Mouse (Mus musculus) NIH3T3 (cell line): ENCODE data around the gene Slc43a1.
A peak's percentile ranks its signal among the peaks of the same experiment; 100 is the strongest.
"Not testable (repeated sequence)": the region's sequence is repeated elsewhere in the genome, so short reads cannot be mapped to it uniquely, and the experiment has no call there.

Experiments used
- DNase-seq: peaks from one replicate; pipeline ENCODE4 v3.0.0-alpha.2; 2012; ENCODE audit warnings: low read depth

Gene Slc43a1

GRCm38 (mm10) chr2:84838593-84838949, at the start of gene Slc43a1:
Gene Slc43a1 (plus strand): TSS chr2:84838850.
- no peak for DNase-seq

GRCm38 (mm10) chr2:84790418-84790817, 48.2 kb upstream of the Slc43a1 start:
- no peak for DNase-seq

- peak; percentile 31 for DNase-seq
Measured at GRCm38 (mm10) chr2:84792516-84792915, 46.1 kb upstream of the Slc43a1 start.

GRCm38 (mm10) chr2:84793154-84793553, 45.5 kb upstream of the Slc43a1 start:
- no peak for DNase-seq

GRCm38 (mm10) chr2:84793871-84794270, 44.8 kb upstream of the Slc43a1 start:
- peak; percentile 36 for DNase-seq

GRCm38 (mm10) chr2:84797833-84798492, 40.7 kb upstream of the Slc43a1 start:
- peak; percentile 96 for DNase-seq

- peak; percentile 80 for DNase-seq
Measured at GRCm38 (mm10) chr2:84798493-84798921, 40.1 kb upstream of the Slc43a1 start, which contains the start of gene Ube2l6. Gene Ube2l6 (plus strand): TSS chr2:84798828.

- peak; percentile 91 for DNase-seq
Measured at GRCm38 (mm10) chr2:84799041-84799561, 39.5 kb upstream of the Slc43a1 start.

- peak; percentile 20 for DNase-seq
Measured at GRCm38 (mm10) chr2:84800304-84800703, 38.3 kb upstream of the Slc43a1 start.

GRCm38 (mm10) chr2:84801223-84801622, 37.4 kb upstream of the Slc43a1 start:
- DNase-seq, result not testable (repeated sequence)

- DNase-seq, result no peak
Measured at GRCm38 (mm10) chr2:84803963-84804362, 34.7 kb upstream of the Slc43a1 start.

- no peak for DNase-seq
Measured at GRCm38 (mm10) chr2:84806546-84806945, 32.1 kb upstream of the Slc43a1 start.

- no peak for DNase-seq
Measured at GRCm38 (mm10) chr2:84809330-84809729, 29.3 kb upstream of the Slc43a1 start.

GRCm38 (mm10) chr2:84810526-84810885, 28.1 kb upstream of the Slc43a1 start:
- no peak for DNase-seq

- DNase-seq, result peak; percentile 62
Measured at GRCm38 (mm10) chr2:84810886-84811577, 27.6 kb upstream of the Slc43a1 start.

GRCm38 (mm10) chr2:84811880-84812279, 26.8 kb upstream of the Slc43a1 start:
- DNase-seq, result no peak

- no peak for DNase-seq
Measured at GRCm38 (mm10) chr2:84812676-84813075, 26.0 kb upstream of the Slc43a1 start.

- peak; percentile 79 for DNase-seq
Measured at GRCm38 (mm10) chr2:84819861-84820260, 18.8 kb upstream of the Slc43a1 start.

GRCm38 (mm10) chr2:84822552-84822951, 16.1 kb upstream of the Slc43a1 start, which contains the start of gene Smtnl1:
Gene Smtnl1 (minus strand): TSS chr2:84822652.
- DNase-seq, result no peak

- DNase-seq, result peak; percentile 52
Measured at GRCm38 (mm10) chr2:84823237-84823636, 15.4 kb upstream of the Slc43a1 start.

GRCm38 (mm10) chr2:84826488-84827282, 12.0 kb upstream of the Slc43a1 start, which contains the start of gene Timm10:
Gene Timm10 (plus strand): TSS chr2:84826997.
- peak; percentile 96 for DNase-seq

GRCm38 (mm10) chr2:84827283-84827920, 11.2 kb upstream of the Slc43a1 start:
- peak; percentile 60 for DNase-seq
